Mouse (Mus musculus) layer of hippocampus, adult 2 months (tissue): ENCODE measurements around the gene H2afb3. TPM values are rescaled to one million over a fixed set of nuclear protein-coding genes. Genes with fewer than 3 reads are reported as not detected.
"Not testable (repeated sequence)": the region's sequence is repeated elsewhere in the genome, so short reads cannot be mapped to it uniquely, and the experiment has no call there.

Source experiments
- DNase-seq, 2 experiments: peaks; one replicate each; pipeline ENCODE4 v3.0.0; 2022; ENCODE audit warnings: low spot score in 2 of 2
- H3K27ac ChIP-seq: fragments of 200-600 bp; 2 replicates; pipeline ENCODE4 v1.8.1; 2022
- H3K4me3 ChIP-seq: fragments of 200-600 bp; 2 replicates; pipeline ENCODE4 v1.8.1; 2022; ENCODE audit warnings: mild to moderate bottlenecking
- CTCF ChIP-seq: fragments of 200-600 bp; conservative IDR thresholded peaks from 2 replicates; pipeline ENCODE4 v1.8.1; 2022; ENCODE audit warnings: antibody characterized with exemption, mild to moderate bottlenecking, moderate library complexity
- long read RNA-seq, 2 experiments: library from polyadenylated mRNA; stranded (forward); transcript quantifications; one replicate each; pipeline ENCODE4 v2.0.0; 2021; ENCODE audit warnings: borderline mapping rate in 2 of 2
- total RNA-seq, 2 experiments: library from RNA; stranded (reverse); gene quantifications; 2 replicates each; pipeline ENCODE4 v1.2.3; 2021

The H2afb3 gene
- not detected for total RNA-seq
- long read RNA-seq, experiment 1 = 0 reads
- long read RNA-seq, experiment 2 = 0 reads

GRCm38 (mm10) chrX:120312995-120313394, at the start of gene H2afb3:
Gene H2afb3 (minus strand): TSS chrX:120313095.
- not testable (repeated sequence) for H3K4me3 ChIP-seq, H3K27ac ChIP-seq, DNase-seq

GRCm38 (mm10) chrX:120301469-120302175, 11.3 kb downstream of the H2afb3 start:
- TF ChIP-seq CTCF = no peak
- no peak for DNase-seq
- H3K27ac ChIP-seq = no peak overlapping the region
- no peak overlapping the region for H3K4me3 ChIP-seq

DNA sequence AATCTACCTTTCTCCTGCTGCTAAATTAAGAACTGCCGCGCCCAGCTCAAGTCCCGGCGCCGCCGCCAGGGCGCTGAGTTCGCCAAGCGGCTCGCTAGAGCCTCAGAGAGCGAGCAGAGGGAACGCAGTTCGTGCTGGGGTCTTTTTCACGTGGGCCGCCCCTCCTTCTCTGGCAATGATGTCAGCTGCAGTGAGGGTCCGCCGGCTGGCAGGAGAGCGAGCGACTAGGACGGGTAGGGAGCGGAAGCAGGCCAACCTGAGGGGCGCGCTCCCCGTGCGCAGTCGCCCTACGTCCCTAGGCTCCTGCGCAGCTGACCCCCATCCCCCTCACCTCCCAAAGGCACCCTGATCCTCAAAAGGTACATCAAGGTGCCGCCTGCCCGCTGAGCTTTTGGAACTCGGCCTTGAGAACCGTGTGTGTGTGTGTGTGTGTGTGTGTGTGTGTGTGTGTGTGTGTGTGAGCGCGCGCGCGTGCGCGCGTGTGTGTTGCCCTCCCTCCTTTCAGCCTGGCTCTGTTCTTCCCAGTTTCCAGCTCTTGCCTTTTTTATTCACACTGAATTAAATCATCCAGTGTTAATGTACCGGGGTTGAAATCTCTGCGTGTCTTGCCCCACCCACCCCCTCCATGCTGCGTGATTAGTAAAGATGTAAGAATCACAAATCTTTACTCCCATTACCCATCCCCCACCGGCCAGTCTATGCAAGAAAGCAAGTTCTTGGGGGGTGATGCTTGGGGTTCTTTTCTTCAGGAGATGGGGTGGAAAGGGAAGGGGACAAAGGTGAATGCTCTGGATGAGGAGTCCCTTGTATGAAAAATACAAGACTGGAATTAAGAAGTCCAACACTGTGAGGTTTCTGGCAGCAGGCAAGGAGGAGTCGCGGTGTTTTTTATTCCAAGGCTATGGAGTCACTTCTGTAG, 19.8 kb downstream of the H2afb3 start:
- TF ChIP-seq CTCF = peak; percentile 59
- peak in 1 of 2 experiments; percentile 18 for DNase-seq
- Histone ChIP-seq H3K27ac (peak overlapping the region; percentile 77), H3K4me3 (peak overlapping the region; percentile 61)

DNA sequence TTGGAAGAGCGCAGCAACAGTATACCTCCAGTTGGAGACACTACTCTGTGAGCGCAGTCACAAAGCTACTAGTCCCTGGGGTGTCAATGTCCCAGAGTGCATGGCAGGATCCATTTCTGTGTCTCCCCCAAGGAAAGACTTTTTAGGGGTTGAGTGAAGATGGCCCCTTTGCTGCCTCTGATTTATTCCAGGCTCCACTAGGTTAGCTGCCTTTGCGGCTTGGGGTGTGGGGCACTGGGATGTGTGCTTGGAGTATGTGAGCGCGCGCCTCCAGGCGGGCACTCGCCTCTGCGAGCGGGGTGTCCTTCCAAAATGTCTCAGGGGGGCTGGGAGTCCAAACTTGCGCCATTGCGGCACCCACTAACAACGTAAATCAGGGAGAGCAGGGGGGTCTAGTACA, 21.2 kb downstream of the H2afb3 start:
- peak in 1 of 2 experiments; percentile 12 for DNase-seq
- Histone ChIP-seq H3K4me3 (peak overlapping the region; percentile 61), H3K27ac (no peak overlapping the region)
- 0 out of 2 replicates have a peak, but pooled peaks have one; percentile 10 for TF ChIP-seq CTCF

GRCm38 (mm10) chrX:120290900-120291280, 22.0 kb downstream of the H2afb3 start:
- Histone ChIP-seq H3K27ac (no peak overlapping the region), H3K4me3 (peak overlapping the region; percentile 61)
- DNase-seq = no peak
- TF ChIP-seq CTCF = no peak

DNA sequence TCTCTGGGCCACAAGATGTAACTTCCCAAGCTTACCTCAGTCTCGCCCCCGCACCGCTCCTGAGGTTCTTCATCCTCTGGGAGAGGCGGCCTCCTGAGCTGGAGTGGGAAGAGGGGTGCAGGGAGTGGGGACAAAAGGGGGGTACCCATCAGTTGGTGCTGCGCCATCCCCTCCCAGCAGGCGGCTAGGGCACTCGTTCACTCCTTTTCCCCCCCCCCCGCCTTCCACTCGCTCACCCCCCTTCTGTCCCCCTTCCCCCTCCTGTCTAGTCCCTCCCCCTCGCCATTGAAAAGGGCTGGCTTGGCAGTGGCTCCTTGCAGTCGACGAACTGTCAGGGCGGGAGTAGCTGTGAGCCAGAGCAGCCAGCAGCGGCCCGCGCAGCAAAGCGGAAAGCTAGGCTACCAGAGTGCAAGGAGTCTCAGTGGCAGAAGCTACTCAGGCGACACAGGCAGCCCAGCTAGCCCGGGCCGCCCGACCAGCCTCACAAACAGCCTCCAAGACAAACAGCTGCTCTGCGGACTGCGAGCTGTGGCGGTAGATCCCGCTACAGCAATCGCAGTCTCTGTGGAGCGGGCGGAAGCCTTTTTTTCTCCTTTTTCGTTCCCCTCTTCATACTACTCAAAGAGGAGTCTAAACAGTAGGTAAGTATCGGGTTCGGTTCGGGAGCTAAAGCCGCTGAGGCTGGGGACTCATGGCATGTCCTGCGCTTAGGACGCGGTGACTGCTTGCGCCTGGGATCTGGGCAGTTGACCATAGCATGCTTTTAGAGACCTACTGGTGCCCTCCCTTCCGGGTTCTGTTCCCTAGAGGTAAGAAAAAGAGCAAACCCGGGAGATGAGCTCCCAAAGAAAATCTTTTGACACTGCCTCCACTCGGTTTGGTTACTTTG, 22.6 kb downstream of the H2afb3 start, which contains the start of gene Pcdh11x:
Pcdh11x (plus strand) TSS at position 249 of the 889 bp plus-strand sequence.
- TF ChIP-seq CTCF = peak; percentile 47
- Histone ChIP-seq H3K27ac (peak within 1 kb of the TSS; percentile 41; the same call in 1 of the 2 replicates), H3K4me3 (peak within 1 kb of the TSS; percentile 61)
- DNase-seq = peak; percentile 28 to 36

- DNase-seq = no peak
- TF ChIP-seq CTCF = peak; percentile 75
These were observed 25.4 kb downstream of the H2afb3 start for GRCm38 (mm10) chrX:120287502-120287901.

DNA sequence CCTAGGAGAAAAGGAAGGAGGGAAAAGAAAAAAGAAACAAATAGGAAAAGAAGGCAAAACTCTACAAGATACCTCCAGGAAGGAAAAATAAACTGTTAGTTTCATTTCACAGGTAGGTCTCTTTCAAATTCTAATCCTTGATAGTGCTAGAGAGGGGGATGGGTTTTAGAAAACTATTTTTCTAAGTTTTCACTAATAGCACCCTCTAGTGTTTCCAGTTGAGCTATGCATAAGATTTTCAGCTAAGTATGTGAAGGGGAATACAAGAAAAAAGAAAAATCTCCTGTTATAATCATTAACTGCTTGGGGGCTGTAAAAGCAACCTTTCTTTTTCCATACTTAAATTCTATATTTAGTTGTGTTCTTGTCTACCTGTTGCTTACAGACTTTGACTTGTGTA, 27.4 kb downstream of the H2afb3 start:
- DNase-seq = no peak
- H3K27ac ChIP-seq = no peak overlapping the region
- TF ChIP-seq CTCF = peak; percentile 76
- no peak overlapping the region for H3K4me3 ChIP-seq

More at GRCm38 (mm10) chrX:120287502-120287901, 25.4 kb downstream of the H2afb3 start:
- Histone ChIP-seq H3K27ac (no peak overlapping the region), H3K4me3 (no peak overlapping the region)

Other genes starting within 250 kb of the H2afb3 start
- 1 to 10 TPM; 6.1 to 7.4 TPM for gene Pcdh11x, start 22.8 kb downstream of the H2afb3 start, total RNA-seq